Mouse (Mus musculus) thymus, adult 2 months (tissue): ENCODE measurements around the gene Opn1mw.

Source experiments
- CTCF ChIP-seq: fragments of 200-500 bp; IDR thresholded peaks from 2 replicates; pipeline ENCODE4 v1.5.1; 2012; ENCODE audit warnings: mild to moderate bottlenecking, control low read depth, low read length, moderate library complexity, borderline replicate concordance; ENCODE audit not compliant: control insufficient read depth, poor library complexity, insufficient read depth; ENCODE audit errors: extremely low read depth
- POLR2A ChIP-seq: fragments of 200-500 bp; IDR thresholded peaks from 2 replicates; pipeline ENCODE4 v1.6.1; 2012; ENCODE audit warnings: mild to moderate bottlenecking, low read length, control low read depth, moderate library complexity; ENCODE audit not compliant: control insufficient read depth, poor library complexity, insufficient read depth; ENCODE audit errors: extremely low read depth

DNA sequence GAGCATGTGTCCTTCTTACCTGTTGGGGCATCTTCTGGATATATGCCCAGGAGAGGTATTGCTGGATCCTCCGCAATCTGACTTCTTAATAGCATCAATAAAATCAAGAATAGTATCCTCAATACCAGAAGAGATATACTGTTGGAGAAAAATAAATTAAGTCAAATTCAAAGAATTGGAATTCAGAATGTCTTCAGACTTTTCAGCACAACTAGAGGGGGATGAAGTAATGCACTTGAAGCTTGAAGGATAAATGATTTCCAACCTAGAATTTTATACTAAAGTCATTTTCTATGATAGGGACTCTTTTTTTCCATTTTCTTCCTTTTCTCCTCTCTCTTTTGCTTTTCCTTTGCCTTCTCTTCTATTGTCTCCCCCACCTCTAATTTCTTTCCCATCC, 40.5 kb downstream of the Opn1mw start, which contains the start of gene Tex28:
- TF ChIP-seq CTCF (no peak), POLR2A (no peak)
